25 mouse cellular contexts compared by ENCODE assay signal in the genomic region with DNA sequence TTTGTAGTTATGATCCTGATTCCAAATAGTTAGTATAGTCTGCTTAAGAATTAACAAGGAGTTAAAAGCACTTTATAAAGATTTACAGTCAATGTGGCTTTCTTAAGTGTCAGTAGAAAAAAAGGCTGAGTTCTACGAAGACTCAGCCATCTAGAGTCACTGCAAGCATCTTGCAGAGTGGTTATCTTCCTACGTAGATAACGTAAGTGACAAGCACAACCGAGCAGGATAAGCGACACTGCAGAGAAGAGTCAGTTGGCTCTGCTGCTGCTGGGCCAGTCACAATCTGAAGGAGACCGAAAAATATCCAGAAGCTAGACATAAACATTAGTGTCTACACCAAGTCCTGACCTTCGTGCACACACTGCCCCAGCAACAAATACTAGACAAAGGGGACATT. TPM values are rescaled to one million over a fixed set of nuclear protein-coding genes. Genes with fewer than 3 reads are reported as not detected.
A peak's percentile ranks its signal among the peaks of the same experiment; 100 is the strongest.
DNase-seq lines count a peak whose midpoint lies in the region; ATAC-seq and TF ChIP-seq lines count a peak whose summit lies in the region.
"Had no signal": no experiment of that assay in that cellular context is flagged by ENCODE, and none has a peak within 500 bp of the region (broad histone marks: within the 10 kb centered on the region; RNA-seq: fewer than 3 reads in every experiment).

No protein-coding gene starts in this region.

- no peak for TF ChIP-seq EP300 in liver, postnatal 0 days (IDR thresholded peaks at IDR 0.05; ENCODE audit: low read depth)
- TF ChIP-seq EP300 in MEL (IDR thresholded peaks at IDR 0.05; ENCODE audit: low read depth in 1 of 2, low read length in 2 of 2): peak; percentile 27 to 34; a peak in 1 of 4 replicates

- no peaks in the 10 kb centered on the region for H3K9me3 ChIP-seq in liver, embryonic 11.5 days (ENCODE audit: control insufficient read depth, low read length)
- no peaks in the 10 kb centered on the region for H3K9me3 ChIP-seq in liver, postnatal 0 days (ENCODE audit: low read length)
- H3K9me3 ChIP-seq in MEL (replicated peaks; ENCODE audit: insufficient read depth, low read length): no peaks in the 10 kb centered on the region
- H3K9me3 ChIP-seq in liver, embryonic 13.5 days (replicated peaks): no peaks in the 10 kb centered on the region
- H3K9me3 ChIP-seq in liver, embryonic 16.5 days (replicated peaks; ENCODE audit: control insufficient read depth, low read length): no peaks in the 10 kb centered on the region
- H3K9me3 ChIP-seq: forebrain, embryonic 10.5 days; forebrain, embryonic 13.5 days; heart, embryonic 10.5 days; heart, embryonic 13.5 days had no signal

- DNase-seq in liver, embryonic 11.5 days (ENCODE audit: low spot score): peak; percentile 19
- no peak for DNase-seq in liver, postnatal 0 days
- DNase-seq in MEL (ENCODE audit: low read depth, low spot score): no peak
- DNase-seq in liver, embryonic 13.5 days: no peak
- DNase-seq in urinary bladder, postnatal 14 days (ENCODE audit: low spot score): no peak
- no peak for DNase-seq in right cerebral cortex, postnatal 10 days (ENCODE audit: low spot score in 2 of 2)
- DNase-seq: adrenal gland, adult 2 months; adrenal gland, postnatal 14 days; cerebellum, adult 18-20 months; cerebellum, adult 9-10 months; cerebellum, postnatal 14 days; gastrocnemius, postnatal 10 days; gastrocnemius, postnatal 36 days; heart, adult 2 months; heart, postnatal 14 days; heart, postnatal 4 days had no signal

- no peak for TF ChIP-seq RAD21 in MEL (IDR thresholded peaks at IDR 0.05; ENCODE audit: low read depth, low read length)

- peak; percentile 69 for ATAC-seq in liver, embryonic 11.5 days (replicated peaks; ENCODE audit: low FRiP score)
- ATAC-seq in liver, postnatal 0 days: no peak
- ATAC-seq in liver, embryonic 13.5 days (ENCODE audit: low read depth): peak; percentile 71; the same call in 1 of the 2 replicates
- ATAC-seq in liver, embryonic 16.5 days (ENCODE audit: low read depth): peak; percentile 41; the same call in 1 of the 2 replicates
- no peak for ATAC-seq in inflammation-experienced regulatory T-cells, adult 6 months
- ATAC-seq: forebrain, embryonic 13.5 days; forebrain, embryonic 16.5 days; Patski had no signal

- H3K36me3 ChIP-seq in liver, embryonic 11.5 days (ENCODE audit: control insufficient read depth, insufficient read depth, low read length): peaks cover 21% of the 10 kb centered on the region; the same call in 1 of the 2 replicates
- H3K36me3 ChIP-seq in liver, postnatal 0 days (replicated peaks; ENCODE audit: insufficient read depth, low read length): peaks cover 22% of the 10 kb centered on the region
- H3K36me3 ChIP-seq in MEL (ENCODE audit: control insufficient read depth in 1 of 2, insufficient read depth in 2 of 2, low read length in 2 of 2): peaks cover 24 to 30% of the 10 kb centered on the region in 2 experiments
- H3K36me3 ChIP-seq in liver, embryonic 13.5 days: peaks cover 65% of the 10 kb centered on the region
- H3K36me3 ChIP-seq in liver, embryonic 16.5 days (ENCODE audit: control insufficient read depth, insufficient read depth): peaks cover 5% of the 10 kb centered on the region

- no peaks in the 10 kb centered on the region for H3K27me3 ChIP-seq in liver, embryonic 11.5 days (replicated peaks; ENCODE audit: control insufficient read depth, insufficient read depth, low read length)
- H3K27me3 ChIP-seq in liver, postnatal 0 days (ENCODE audit: insufficient read depth, low read length): no peaks in the 10 kb centered on the region
- H3K27me3 ChIP-seq in MEL (ENCODE audit: control insufficient read depth in 1 of 2, insufficient read depth in 2 of 2, low read length in 2 of 2): no peaks in the 10 kb centered on the region
- H3K27me3 ChIP-seq in liver, embryonic 13.5 days: no peaks in the 10 kb centered on the region
- no peaks in the 10 kb centered on the region for H3K27me3 ChIP-seq in liver, embryonic 16.5 days (ENCODE audit: control insufficient read depth, insufficient read depth, low read depth, low read length)
- H3K27me3 ChIP-seq: forebrain, embryonic 13.5 days; heart, embryonic 13.5 days; Patski had no signal

- no peak for TF ChIP-seq CTCF in liver, postnatal 0 days (IDR thresholded peaks at IDR 0.05; ENCODE audit: low read depth)
- TF ChIP-seq CTCF in MEL (IDR thresholded peaks at IDR 0.05 in 2 of 3, conservative IDR thresholded peaks at IDR 0.05 in 1 of 3; ENCODE audit: control insufficient read depth in 1 of 3, insufficient read depth in 1 of 3, low read depth in 2 of 3, low read length in 3 of 3, poor library complexity in 1 of 3, severe bottlenecking in 1 of 3): no peak

- H3K4me2 ChIP-seq in liver, embryonic 11.5 days: no peak overlapping the region
- H3K4me2 ChIP-seq in liver, postnatal 0 days (ENCODE audit: low read depth, low read length): no peak overlapping the region
- H3K4me2 ChIP-seq in liver, embryonic 13.5 days: no peak overlapping the region
- no peak overlapping the region for H3K4me2 ChIP-seq in liver, embryonic 16.5 days (ENCODE audit: low read depth, low read length)
- H3K4me2 ChIP-seq: forebrain, embryonic 13.5 days; hindbrain, embryonic 14.5 days had no signal

- H3K27ac ChIP-seq in liver, embryonic 11.5 days (ENCODE audit: low read depth, low read length): no peak overlapping the region
- no peak overlapping the region for H3K27ac ChIP-seq in liver, postnatal 0 days (ENCODE audit: low read depth)
- no peak overlapping the region for H3K27ac ChIP-seq in MEL (ENCODE audit: control insufficient read depth, low read depth, low read length)
- H3K27ac ChIP-seq in liver, embryonic 13.5 days: no peak overlapping the region
- no peak overlapping the region for H3K27ac ChIP-seq in liver, embryonic 16.5 days (ENCODE audit: low read length)
- H3K27ac ChIP-seq: forebrain, embryonic 10.5 days; forebrain, embryonic 13.5 days; heart, adult 2 months; heart, embryonic 10.5 days; heart, embryonic 13.5 days; hindbrain, embryonic 14.5 days had no signal

- H3K79me2 ChIP-seq in MEL (ENCODE audit: control insufficient read depth, insufficient read depth, low read length, poor library complexity): peaks cover 18% of the 10 kb centered on the region

- H3K4me3 ChIP-seq in liver, embryonic 11.5 days (ENCODE audit: low read depth, low read length): no peak overlapping the region
- no peak overlapping the region for H3K4me3 ChIP-seq in liver, postnatal 0 days (ENCODE audit: low read depth, low read length)
- no peak overlapping the region for H3K4me3 ChIP-seq in MEL (ENCODE audit: control insufficient read depth in 1 of 2, insufficient read depth in 1 of 2, low read depth in 2 of 2, low read length in 2 of 2)
- no peak overlapping the region for H3K4me3 ChIP-seq in liver, embryonic 13.5 days (replicated peaks)
- H3K4me3 ChIP-seq in liver, embryonic 16.5 days (ENCODE audit: low read depth, low read length): no peak overlapping the region
- H3K4me3 ChIP-seq: forebrain, embryonic 10.5 days; forebrain, embryonic 13.5 days; heart, adult 2 months; heart, embryonic 10.5 days; heart, embryonic 13.5 days had no signal

- TF ChIP-seq POLR2A in MEL (IDR thresholded peaks at IDR 0.05; ENCODE audit: control insufficient read depth in 1 of 2, insufficient read depth in 1 of 2, low read depth in 1 of 2, low read length in 2 of 2, poor library complexity in 1 of 2): no peak

- no peak overlapping the region for H3K9ac ChIP-seq in liver, embryonic 11.5 days (ENCODE audit: low read depth, low read length)
- H3K9ac ChIP-seq in liver, postnatal 0 days (replicated peaks): no peak overlapping the region
- H3K9ac ChIP-seq in MEL (ENCODE audit: control insufficient read depth, low read depth, low read length, poor library complexity, severe bottlenecking): no peak overlapping the region
- H3K9ac ChIP-seq in liver, embryonic 13.5 days: no peak overlapping the region
- H3K9ac ChIP-seq in liver, embryonic 16.5 days (ENCODE audit: low read depth, low read length): no peak overlapping the region
- H3K9ac ChIP-seq: forebrain, embryonic 13.5 days; heart, embryonic 13.5 days; hindbrain, embryonic 14.5 days had no signal

- H3K4me1 ChIP-seq in liver, embryonic 11.5 days (replicated peaks; ENCODE audit: control insufficient read depth, insufficient read depth, low read length): peaks cover 16% of the 10 kb centered on the region
- peaks cover 4% of the 10 kb centered on the region; the same call in 1 of the 2 replicates for H3K4me1 ChIP-seq in liver, postnatal 0 days (ENCODE audit: insufficient read depth)
- H3K4me1 ChIP-seq in MEL (ENCODE audit: control insufficient read depth in 1 of 2, insufficient read depth in 2 of 2, low read length in 2 of 2): peaks cover 4 to 8% of the 10 kb centered on the region in 2 experiments
- peaks cover 37% of the 10 kb centered on the region for H3K4me1 ChIP-seq in liver, embryonic 13.5 days (replicated peaks)
- peaks cover 12% of the 10 kb centered on the region; the same call in 1 of the 2 replicates for H3K4me1 ChIP-seq in liver, embryonic 16.5 days (ENCODE audit: control insufficient read depth, low read depth, low read length)
- H3K4me1 ChIP-seq: forebrain, embryonic 10.5 days; forebrain, embryonic 13.5 days had no signal

- WGBS in liver, embryonic 11.5 days: 35% methylated on average over 7 of the region's 7 CpGs
- 44% methylated on average over 7 of the region's 7 CpGs for WGBS in liver, postnatal 0 days (ENCODE audit: insufficient replicate concordance)
- WGBS in liver, embryonic 13.5 days (ENCODE audit: insufficient replicate concordance): 20% methylated on average over 7 of the region's 7 CpGs
- 24% methylated on average over 7 of the region's 7 CpGs for WGBS in liver, embryonic 16.5 days (ENCODE audit: insufficient replicate concordance)

TF ChIP-seq in MEL, 35 proteins besides CTCF, POLR2A, EP300 and RAD21 (continues in another document):
- TF ChIP-seq RCOR1 (IDR thresholded peaks at IDR 0.05; ENCODE audit: low read depth, low read length): 0 out of 2 replicates have a peak, but pooled peaks have one; percentile 45
- TF ChIP-seq MAFK (IDR thresholded peaks at IDR 0.05; ENCODE audit: borderline replicate concordance, low read depth, low read length): no peak
- TF ChIP-seq GATA1 (IDR thresholded peaks at IDR 0.05; ENCODE audit: low read depth, low read length): peak; percentile 51
- no peak for TF ChIP-seq ETS1 (IDR thresholded peaks at IDR 0.05; ENCODE audit: low read depth, low read length)
- no peak for TF ChIP-seq KAT2A (conservative IDR thresholded peaks at IDR 0.05; ENCODE audit: low read depth, low read length)

RNA-seq across cellular contexts. Expression of a gene that starts 8.3 kb away (rescaled TPM):
- polyA plus RNA-seq in liver, embryonic 11.5 days (2014; fragmentation: Nextera tagmentation; extraction: Ambion mirVana): 9.5 and 10.4 TPM in 2 replicates
- polyA plus RNA-seq in liver, postnatal 0 days (2015; fragmentation: Nextera tagmentation; extraction: Ambion mirVana): 10.2 and 10.7 TPM in 2 replicates
- total RNA-seq in MEL (2012; rRNA removed): 37.7 and 39.4 TPM in 2 replicates
- polyA plus RNA-seq in MEL (2012; ENCODE audit: insufficient read depth in 1 of 2, insufficient read length in 2 of 2, low read depth in 1 of 2, low replicate concordance in 2 of 2, missing spikeins in 1 of 2): 10 to 100 TPM in 1 of 2 experiments, not detected in 1; 64.9 TPM
- polyA plus RNA-seq in liver, embryonic 13.5 days (2015; fragmentation: Nextera tagmentation; extraction: Ambion mirVana): 20.2 and 24.7 TPM in 2 replicates
- polyA plus RNA-seq in liver, embryonic 16.5 days (2015; fragmentation: Nextera tagmentation; extraction: Ambion mirVana): 10.7 and 11.1 TPM in 2 replicates
- polyA plus RNA-seq in inflammation-experienced regulatory T-cells, adult 6 months (2017; shearing (Covaris generic)): 10 to 100 TPM; 10.5 to 13.6 (median 12.5) TPM

Comparison
In these comparisons a context has a peak if more than half of its experiments do, and no peak if none do; other contexts are left out.
1. ATAC-seq: peak in liver, embryonic 11.5 days (single experiment), liver, embryonic 13.5 days (single experiment) and liver, embryonic 16.5 days (single experiment); none in liver, postnatal 0 days (single experiment) and inflammation-experienced regulatory T-cells, adult 6 months (single experiment).